Mouse (Mus musculus) hindbrain, embryonic 15.5 days (tissue): ENCODE data around the gene Sufu. TPM values are rescaled to one million over a fixed set of nuclear protein-coding genes. Genes with fewer than 3 reads are reported as not detected.

ENCODE experiments used
- ATAC-seq: fragments of 200-750 bp; cut with Nextera tagmentation; 2 replicates; pipeline ENCODE4 v1.8.0; 2017; ENCODE audit warnings: low read depth, moderate number of reproducible peaks, moderate TSS enrichment; ENCODE audit not compliant: low FRiP score
- H3K27ac ChIP-seq: fragments of 300-500 bp; sonication (generic); replicated peaks from 2 replicates; pipeline ENCODE4 v1.5.1; 2015; ENCODE audit warnings: mild to moderate bottlenecking, inconsistent platforms
- H3K27me3 ChIP-seq: fragments of 300-500 bp; sonication (generic); 2 replicates; pipeline ENCODE4 v1.6.1; 2015; ENCODE audit warnings: control low read depth, inconsistent platforms
- H3K36me3 ChIP-seq: fragments of 300-500 bp; sonication (generic); 2 replicates; pipeline ENCODE4 v1.6.1; 2015; ENCODE audit warnings: control low read depth, inconsistent platforms
- H3K4me1 ChIP-seq: fragments of 300-500 bp; sonication (generic); replicated peaks from 2 replicates; pipeline ENCODE4 v1.6.1; 2015; ENCODE audit warnings: control low read depth, inconsistent platforms
- H3K4me2 ChIP-seq: fragments of 300-500 bp; sonication (generic); 2 replicates; pipeline ENCODE4 v1.6.1; 2015; ENCODE audit warnings: moderate library complexity, mild to moderate bottlenecking, inconsistent platforms
- H3K4me3 ChIP-seq: fragments of 300-500 bp; sonication (generic); 2 replicates; pipeline ENCODE4 v1.5.1; 2015; ENCODE audit warnings: mild to moderate bottlenecking, inconsistent platforms
- H3K9ac ChIP-seq: fragments of 300-500 bp; sonication (generic); 2 replicates; pipeline ENCODE4 v1.6.1; 2015; ENCODE audit warnings: inconsistent platforms
- H3K9me3 ChIP-seq: fragments of 300-500 bp; sonication (generic); 2 replicates; pipeline ENCODE4 v1.6.1; 2016; ENCODE audit warnings: control low read depth, inconsistent platforms
- WGBS: fragments of 180-500 bp; shearing (Covaris S2); methylation state at CpG from one replicate; pipeline ENCODE4 v1.1.7; 2015; 5-methylcytosine and 5-hydroxymethylcytosine counted together
- polyA plus RNA-seq: library from polyadenylated mRNA; unstranded; fragments of >200 nt; fragmentation: Nextera tagmentation; extraction: Ambion mirVana; gene quantifications from 2 replicates; pipeline ENCODE4 v1.2.1, GENCODE M21; 2015

Gene Sufu
- polyA plus RNA-seq, 1 experiment from 2014 or later, result 24.7 TPM

- no peak overlapping the region for H3K27ac ChIP-seq
- H3K4me3 ChIP-seq, result no peak overlapping the region
- no peak overlapping the region for H3K9ac ChIP-seq
- no peaks in the 10 kb centered on the region for H3K36me3 ChIP-seq
- no peak for ATAC-seq
- H3K9me3 ChIP-seq, result no peaks in the 10 kb centered on the region
- H3K4me2 ChIP-seq, result no peak overlapping the region
- H3K4me1 ChIP-seq, result no peaks in the 10 kb centered on the region
- H3K27me3 ChIP-seq, result no peaks in the 10 kb centered on the region
- 51% methylated on average over 9 of the region's 9 CpGs for WGBS
These were observed 19.6 kb downstream of the Sufu start for GRCm38 (mm10) chr19:46416276-46416675.

GRCm38 (mm10) chr19:46418051-46418450 is 21.4 kb downstream of the Sufu start:
- no peak for ATAC-seq
- no peaks in the 10 kb centered on the region for H3K36me3 ChIP-seq
- H3K27me3 ChIP-seq, result no peaks in the 10 kb centered on the region
- H3K4me2 ChIP-seq, result no peak overlapping the region
- H3K9ac ChIP-seq, result no peak overlapping the region
- H3K4me3 ChIP-seq, result no peak overlapping the region
- no peaks in the 10 kb centered on the region for H3K9me3 ChIP-seq
- no peak overlapping the region for H3K27ac ChIP-seq
- 91% methylated on average over 4 of the region's 4 CpGs for WGBS
- peaks cover 16% of the 10 kb centered on the region for H3K4me1 ChIP-seq

GRCm38 (mm10) chr19:46420410-46420809 is 23.7 kb downstream of the Sufu start:
- no peak overlapping the region for H3K4me2 ChIP-seq
- H3K9me3 ChIP-seq, result no peaks in the 10 kb centered on the region
- 92% methylated on average over 7 of the region's 7 CpGs for WGBS
- no peaks in the 10 kb centered on the region for H3K36me3 ChIP-seq
- H3K4me1 ChIP-seq, result peaks cover 26% of the 10 kb centered on the region
- H3K27ac ChIP-seq, result no peak overlapping the region
- H3K27me3 ChIP-seq, result no peaks in the 10 kb centered on the region
- ATAC-seq, result no peak
- H3K9ac ChIP-seq, result no peak overlapping the region
- no peak overlapping the region for H3K4me3 ChIP-seq

DNA sequence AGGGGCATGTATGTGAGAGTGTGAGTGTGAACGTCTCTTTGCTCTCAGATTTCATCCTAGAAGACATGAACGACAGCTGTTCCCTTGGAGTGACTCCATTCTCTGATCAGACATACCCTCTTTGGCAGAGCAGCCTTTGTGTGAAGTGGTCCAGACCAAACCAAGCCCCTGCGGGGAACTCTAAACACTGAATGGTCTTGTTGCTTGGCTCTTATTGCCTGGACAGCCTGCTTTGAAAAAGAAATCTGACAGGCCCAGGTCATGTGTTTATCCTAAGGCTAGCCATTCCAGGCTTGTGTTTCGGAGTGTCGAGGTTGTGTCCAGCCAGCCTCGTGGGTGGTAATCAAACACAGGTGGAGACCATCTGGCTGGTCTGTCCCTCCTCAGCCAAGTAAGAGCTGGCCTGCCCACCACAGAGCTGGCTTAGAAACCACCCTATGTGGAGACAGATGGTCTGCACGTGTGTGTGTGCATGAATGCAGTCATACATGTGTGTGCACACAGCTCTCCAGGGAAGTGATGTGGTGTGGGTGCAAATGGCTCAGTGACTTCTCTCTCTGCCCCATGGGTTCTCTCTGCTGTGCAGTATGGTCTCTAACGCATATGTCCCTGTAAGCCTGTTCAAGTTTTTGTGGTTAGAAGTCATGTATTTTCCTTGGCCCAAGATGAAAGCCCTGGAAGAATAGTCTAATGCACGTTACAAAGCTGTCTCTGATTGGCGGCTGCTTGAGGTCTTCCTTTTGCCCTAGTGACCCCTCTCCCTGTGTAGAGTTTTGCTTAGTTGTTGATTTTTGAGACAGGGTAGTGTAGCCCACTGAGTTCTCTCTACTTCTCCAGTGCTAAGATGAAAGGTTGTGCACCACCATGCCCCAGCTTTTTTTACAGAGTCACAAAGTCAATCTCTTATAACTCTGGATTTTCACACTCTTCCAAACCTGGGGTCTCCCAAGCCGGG is 26.0 kb downstream of the Sufu start:
- Histone ChIP-seq H3K4me1 (peaks cover 30% of the 10 kb centered on the region), H3K27ac (peak overlapping the region; percentile 72), H3K27me3 (no peaks in the 10 kb centered on the region), H3K4me2 (no peak overlapping the region), H3K36me3 (no peaks in the 10 kb centered on the region), H3K9ac (no peak overlapping the region), H3K9me3 (no peaks in the 10 kb centered on the region), H3K4me3 (no peak overlapping the region)
- WGBS, result 39% methylated on average over 11 of the region's 11 CpGs
- peak; percentile 86 for ATAC-seq

DNA sequence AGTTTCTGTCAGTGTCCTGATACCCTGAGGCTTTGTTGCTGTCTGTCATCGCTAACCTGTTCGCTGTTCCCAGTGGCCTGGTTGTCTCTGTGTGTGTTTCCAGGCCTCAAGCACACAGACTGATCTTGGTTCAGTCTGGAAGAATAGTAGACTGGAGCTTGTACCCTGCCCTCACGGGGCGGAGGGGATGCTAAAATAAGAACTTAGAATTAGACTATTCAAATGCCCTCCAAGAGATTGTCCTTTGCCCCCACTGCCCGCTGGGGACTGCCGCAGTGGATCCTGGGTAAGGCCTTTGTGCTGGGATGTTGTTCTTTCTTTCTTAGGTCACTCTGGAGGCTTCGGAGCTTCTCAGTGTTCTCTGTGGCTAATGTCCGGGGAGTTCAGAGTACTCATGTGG is 28.6 kb downstream of the Sufu start:
- H3K9ac ChIP-seq, result no peak overlapping the region
- WGBS, result 81% methylated on average over 8 of the region's 8 CpGs

GRCm38 (mm10) chr19:46426488-46426887 is 29.8 kb downstream of the Sufu start:
- Histone ChIP-seq H3K4me3 (no peak overlapping the region), H3K4me1 (peaks cover 30% of the 10 kb centered on the region), H3K36me3 (no peaks in the 10 kb centered on the region), H3K4me2 (no peak overlapping the region), H3K9me3 (no peaks in the 10 kb centered on the region), H3K27ac (0 out of 2 replicates have a peak overlapping the region, but pooled peaks have one; percentile 32), H3K27me3 (no peaks in the 10 kb centered on the region), H3K9ac (no peak overlapping the region)
- ATAC-seq, result no peak
- WGBS, result 66% methylated on average over 12 of the region's 12 CpGs

More for the DNA sequence above, 28.6 kb downstream of the Sufu start:
- Histone ChIP-seq H3K4me3 (no peak overlapping the region), H3K36me3 (no peaks in the 10 kb centered on the region), H3K4me2 (no peak overlapping the region), H3K27me3 (no peaks in the 10 kb centered on the region), H3K27ac (no peak overlapping the region), H3K9me3 (no peaks in the 10 kb centered on the region), H3K4me1 (peaks cover 30% of the 10 kb centered on the region)
- ATAC-seq, result no peak

DNA sequence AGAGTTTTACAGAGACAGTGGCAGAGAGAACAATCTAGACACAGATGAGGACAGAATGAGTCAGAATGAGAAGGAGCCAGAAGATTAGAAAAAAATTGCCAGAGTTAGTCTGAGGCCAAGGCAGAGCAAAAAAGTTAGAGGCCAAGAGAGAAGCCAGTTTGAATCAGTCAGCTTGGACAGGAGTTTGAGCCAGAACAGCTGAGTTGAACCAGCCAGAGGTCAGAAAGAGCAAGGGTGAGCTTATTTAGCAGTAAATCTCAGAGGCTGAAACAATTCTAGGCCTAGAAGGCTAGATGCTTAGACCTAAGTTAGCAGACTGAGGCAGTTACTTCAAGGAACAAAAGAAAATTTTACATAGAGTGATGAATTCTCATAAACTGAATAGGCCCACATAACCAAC is 32.6 kb downstream of the Sufu start:
- peaks cover 12% of the 10 kb centered on the region; the same call in 1 of the 2 replicates for H3K4me1 ChIP-seq

GRCm38 (mm10) chr19:46433712-46434111 is 37.0 kb downstream of the Sufu start:
- no peaks in the 10 kb centered on the region for H3K9me3 ChIP-seq
- H3K36me3 ChIP-seq, result no peaks in the 10 kb centered on the region
- H3K4me1 ChIP-seq, result peaks cover 18% of the 10 kb centered on the region
- 68% methylated on average over 7 of the region's 7 CpGs for WGBS
- H3K9ac ChIP-seq, result no peak overlapping the region
- no peaks in the 10 kb centered on the region for H3K27me3 ChIP-seq
- ATAC-seq, result no peak
- no peak overlapping the region for H3K4me2 ChIP-seq
- H3K27ac ChIP-seq, result peak overlapping the region; percentile 59; the same call in 1 of the 2 replicates
- no peak overlapping the region for H3K4me3 ChIP-seq

More for the DNA sequence above, 32.6 kb downstream of the Sufu start:
- no peak overlapping the region for H3K4me2 ChIP-seq
- no peak overlapping the region for H3K27ac ChIP-seq
- no peak overlapping the region for H3K9ac ChIP-seq
- no peaks in the 10 kb centered on the region for H3K9me3 ChIP-seq
- no peak overlapping the region for H3K4me3 ChIP-seq
- H3K27me3 ChIP-seq, result no peaks in the 10 kb centered on the region
- H3K36me3 ChIP-seq, result no peaks in the 10 kb centered on the region
- no peak for ATAC-seq

DNA sequence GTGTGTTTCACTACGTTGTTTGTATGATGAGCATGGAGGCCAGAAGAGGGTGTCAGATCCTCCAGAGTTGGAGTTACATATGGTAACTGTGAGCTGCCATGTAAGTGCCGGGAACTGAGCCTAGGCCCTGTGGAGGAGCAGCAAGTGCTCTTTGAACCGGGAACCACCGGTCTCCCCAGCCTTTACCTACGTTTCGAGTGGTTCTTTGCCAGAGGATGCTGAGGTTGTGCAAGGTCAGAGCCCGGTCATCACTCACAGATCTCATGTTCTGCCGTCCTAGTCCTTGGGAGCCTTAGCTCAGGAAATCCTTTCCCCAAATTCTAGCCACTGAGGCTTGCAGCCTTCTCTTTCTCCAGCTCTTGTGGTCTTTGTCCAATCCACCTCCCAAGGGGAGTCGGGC is 37.5 kb downstream of the Sufu start:
- ATAC-seq, result no peak
- Histone ChIP-seq H3K27me3 (no peaks in the 10 kb centered on the region), H3K9ac (no peak overlapping the region), H3K36me3 (no peaks in the 10 kb centered on the region), H3K9me3 (no peaks in the 10 kb centered on the region), H3K4me1 (peaks cover 18% of the 10 kb centered on the region), H3K27ac (peak overlapping the region; percentile 35; the same call in 1 of the 2 replicates), H3K4me2 (no peak overlapping the region), H3K4me3 (no peak overlapping the region)
- WGBS, result 70% methylated on average over 9 of the region's 9 CpGs

- Histone ChIP-seq H3K9me3 (no peaks in the 10 kb centered on the region), H3K36me3 (no peaks in the 10 kb centered on the region), H3K4me1 (peaks cover 18% of the 10 kb centered on the region), H3K4me3 (no peak overlapping the region), H3K27ac (peak overlapping the region; percentile 35; the same call in 1 of the 2 replicates), H3K4me2 (no peak overlapping the region), H3K27me3 (no peaks in the 10 kb centered on the region), H3K9ac (no peak overlapping the region)
- 49% methylated on average over 9 of the region's 9 CpGs for WGBS
- no peak for ATAC-seq
These were observed 37.9 kb downstream of the Sufu start for GRCm38 (mm10) chr19:46434591-46434990.

DNA sequence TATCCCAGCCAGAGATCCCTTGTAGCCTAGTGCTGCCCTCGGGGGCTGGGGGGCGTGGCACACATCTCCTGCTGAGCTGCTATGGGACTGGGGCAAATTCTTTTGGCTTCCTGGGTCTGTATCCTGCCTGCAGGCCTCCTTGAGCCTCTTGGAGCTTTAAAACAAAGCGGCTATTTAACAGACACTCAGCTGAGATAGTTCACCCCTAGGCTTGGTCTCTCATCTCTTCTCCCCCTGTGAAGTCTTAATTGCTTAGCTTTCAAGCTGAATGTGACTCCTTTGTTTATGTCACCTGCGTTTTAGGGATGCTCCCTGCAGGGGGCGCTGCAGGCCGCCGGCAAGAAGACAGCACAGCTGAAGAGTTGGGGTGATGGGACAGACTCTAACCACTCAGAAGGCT is 38.8 kb downstream of the Sufu start:
- H3K27ac ChIP-seq, result no peak overlapping the region
- 5% methylated on average over 7 of the region's 7 CpGs for WGBS

GRCm38 (mm10) chr19:46443509-46443908 is 46.8 kb downstream of the Sufu start:
- 11% methylated on average over 6 of the region's 6 CpGs for WGBS
- Histone ChIP-seq H3K36me3 (no peaks in the 10 kb centered on the region), H3K27me3 (no peaks in the 10 kb centered on the region), H3K4me2 (no peak overlapping the region), H3K4me3 (no peak overlapping the region), H3K9me3 (no peaks in the 10 kb centered on the region), H3K27ac (peak overlapping the region; percentile 25), H3K4me1 (peaks cover 36% of the 10 kb centered on the region), H3K9ac (no peak overlapping the region)
- ATAC-seq, result no peak

More for the DNA sequence above, 38.8 kb downstream of the Sufu start:
- ATAC-seq, result no peak
- no peak overlapping the region for H3K9ac ChIP-seq
- H3K4me2 ChIP-seq, result no peak overlapping the region
- H3K4me1 ChIP-seq, result peaks cover 18% of the 10 kb centered on the region
- H3K9me3 ChIP-seq, result no peaks in the 10 kb centered on the region
- H3K27me3 ChIP-seq, result no peaks in the 10 kb centered on the region
- H3K36me3 ChIP-seq, result no peaks in the 10 kb centered on the region
- H3K4me3 ChIP-seq, result no peak overlapping the region
